Mouse (Mus musculus) embryonic facial prominence, embryonic 14.5 days (tissue): Measurements from ENCODE around the gene 1700042G07Rik. TPM values are rescaled to one million over a fixed set of nuclear protein-coding genes. Genes with fewer than 3 reads are reported as not detected.
A peak's percentile ranks its signal among the peaks of the same experiment; 100 is the strongest.

ENCODE experiments used
- ATAC-seq: fragments of 200-750 bp; cut with Nextera tagmentation; 2 replicates; pipeline ENCODE4 v1.8.0; 2017; ENCODE audit warnings: low read depth, moderate number of reproducible peaks, moderate TSS enrichment
- DNase-seq: peaks from one replicate; pipeline ENCODE4 v3.0.0-alpha.2; 2015; ENCODE audit warnings: low spot score
- H3K27ac ChIP-seq: fragments of 300-500 bp; sonication (generic); replicated peaks from 2 replicates; pipeline ENCODE4 v1.5.1; 2014; ENCODE audit warnings: low read depth, mild to moderate bottlenecking, low read length, moderate library complexity
- H3K27me3 ChIP-seq: fragments of 300-500 bp; sonication (generic); replicated peaks from 2 replicates; pipeline ENCODE4 v1.6.1; 2014; ENCODE audit warnings: low read length; ENCODE audit not compliant: control insufficient read depth, insufficient read depth
- H3K36me3 ChIP-seq: fragments of 300-500 bp; sonication (generic); 2 replicates; pipeline ENCODE4 v1.6.1; 2014; ENCODE audit warnings: low read length, mixed read lengths; ENCODE audit not compliant: control insufficient read depth, insufficient read depth
- H3K4me1 ChIP-seq: fragments of 300-500 bp; sonication (generic); 2 replicates; pipeline ENCODE4 v1.6.1; 2014; ENCODE audit warnings: antibody characterized with exemption, low read length; ENCODE audit not compliant: control insufficient read depth, insufficient read depth
- H3K4me2 ChIP-seq: fragments of 300-500 bp; sonication (generic); 2 replicates; pipeline ENCODE4 v1.6.1; 2014; ENCODE audit warnings: low read depth, mild to moderate bottlenecking, low read length, moderate library complexity, mixed read lengths
- H3K4me3 ChIP-seq: fragments of 300-500 bp; sonication (generic); 2 replicates; pipeline ENCODE4 v1.5.1; 2014; ENCODE audit warnings: low read depth, mild to moderate bottlenecking, low read length
- H3K9ac ChIP-seq: fragments of 300-500 bp; sonication (generic); 2 replicates; pipeline ENCODE4 v1.6.1; 2014; ENCODE audit warnings: low read depth, mild to moderate bottlenecking, low read length, moderate library complexity, mixed read lengths
- H3K9me3 ChIP-seq: fragments of 300-500 bp; sonication (generic); 2 replicates; pipeline ENCODE4 v1.6.1; 2016; ENCODE audit warnings: low read length; ENCODE audit not compliant: control insufficient read depth
- WGBS: fragments of 180-500 bp; shearing (Covaris S2); extraction: QIAGEN DNeasy Blood & Tissue Kit; methylation state at CpG from one replicate; pipeline ENCODE4 v1.1.7; 2014; 5-methylcytosine and 5-hydroxymethylcytosine counted together
- polyA plus RNA-seq: library from polyadenylated mRNA; unstranded; fragments of >200 nt; fragmentation: Nextera tagmentation; extraction: Ambion mirVana; gene quantifications from 2 replicates; pipeline ENCODE4 v1.2.1, GENCODE M21; 2014

1700042G07Rik gene
- polyA plus RNA-seq, 1 experiment from 2014 or later = not detected

DNA sequence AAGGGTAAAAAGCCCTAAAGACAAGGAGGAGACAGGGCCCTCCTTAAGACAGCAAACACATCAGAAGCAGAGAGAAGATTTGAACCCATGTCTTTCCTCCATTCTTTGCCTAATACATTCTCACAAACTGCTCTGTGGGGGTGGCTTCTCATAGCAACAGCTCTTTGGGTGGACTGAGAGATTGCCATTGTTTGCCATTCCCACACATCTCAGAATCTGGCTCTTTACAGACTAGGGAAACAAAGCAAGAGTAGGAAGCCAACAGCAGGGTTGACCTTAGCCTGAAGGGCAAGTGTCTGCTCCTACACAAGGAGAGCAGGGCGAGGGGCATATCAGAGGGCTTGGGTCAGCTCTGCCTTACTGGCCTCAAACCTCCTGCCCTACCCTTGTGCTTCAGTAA lies 31.4 kb upstream of the 1700042G07Rik start:
- H3K27me3 ChIP-seq = no peaks in the 10 kb centered on the region
- no peaks in the 10 kb centered on the region for H3K4me1 ChIP-seq
- no peak overlapping the region for H3K4me2 ChIP-seq
- H3K9ac ChIP-seq = no peak overlapping the region
- no peaks in the 10 kb centered on the region for H3K36me3 ChIP-seq
- H3K9me3 ChIP-seq = no peaks in the 10 kb centered on the region
- no peak for DNase-seq
- no peak overlapping the region for H3K4me3 ChIP-seq
- no peak for ATAC-seq
- WGBS = 69% methylated on average over 1 of the region's 1 CpGs
- no peak overlapping the region for H3K27ac ChIP-seq

DNA sequence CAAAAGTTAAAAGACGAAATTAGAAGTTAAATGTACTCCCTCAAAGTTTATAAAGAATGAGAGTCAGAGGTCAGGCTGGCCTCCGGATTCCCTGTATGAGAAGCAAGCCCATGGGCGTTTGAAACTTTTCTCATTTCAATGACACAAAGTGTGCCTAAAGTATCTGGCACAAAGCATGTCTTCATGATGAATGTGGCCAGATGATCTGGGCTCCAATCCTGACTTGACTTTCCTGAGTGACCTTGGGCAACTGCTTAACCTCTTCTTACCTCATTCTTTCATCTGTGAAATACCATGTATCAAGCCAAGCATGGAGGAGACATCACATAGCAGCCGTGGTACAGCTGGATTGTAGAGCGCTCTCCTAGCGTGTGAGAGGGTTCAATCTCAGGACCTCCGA lies 30.9 kb upstream of the 1700042G07Rik start:
- no peaks in the 10 kb centered on the region for H3K36me3 ChIP-seq
- ATAC-seq (no peak), DNase-seq (no peak)
- WGBS = 79% methylated on average over 7 of the region's 7 CpGs
- H3K4me2 ChIP-seq = no peak overlapping the region
- no peaks in the 10 kb centered on the region for H3K9me3 ChIP-seq
- H3K27ac ChIP-seq = no peak overlapping the region
- H3K9ac ChIP-seq = no peak overlapping the region
- H3K27me3 ChIP-seq = no peaks in the 10 kb centered on the region
- no peaks in the 10 kb centered on the region for H3K4me1 ChIP-seq
- no peak overlapping the region for H3K4me3 ChIP-seq

DNA sequence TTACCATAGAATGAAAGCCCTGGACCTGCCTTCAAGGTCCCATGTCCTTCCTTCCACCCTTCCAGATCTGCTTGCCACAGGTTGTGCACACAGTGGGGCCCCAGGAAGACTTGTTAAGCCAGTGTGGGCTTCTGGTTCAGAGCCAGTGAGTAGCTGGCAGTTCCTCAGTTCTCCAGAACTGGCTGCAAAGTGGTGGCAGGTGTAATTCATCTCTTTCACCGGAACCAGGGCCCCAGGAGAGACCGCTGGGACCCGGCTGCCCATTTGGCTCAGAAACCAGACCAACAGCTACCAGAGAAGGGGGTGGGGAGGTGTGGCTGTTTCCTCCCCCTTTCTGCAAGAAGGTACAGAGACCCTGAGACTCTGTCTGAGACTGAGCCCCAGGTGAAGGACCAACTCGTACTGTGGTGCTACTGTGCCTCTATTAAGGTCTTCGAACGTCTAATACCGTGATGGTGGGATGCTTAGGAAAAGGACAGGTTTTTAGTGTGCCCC lies 29.8 kb upstream of the 1700042G07Rik start:
- ATAC-seq = no peak
- Histone ChIP-seq H3K4me2 (peak overlapping the region; percentile 90), H3K4me1 (no peaks in the 10 kb centered on the region)

GRCm38 (mm10) chr4:116143891-116144717 lies 29.1 kb upstream of the 1700042G07Rik start:
- Histone ChIP-seq H3K4me2 (peak overlapping the region; percentile 90), H3K9me3 (no peaks in the 10 kb centered on the region), H3K4me3 (peak overlapping the region; percentile 61), H3K36me3 (no peaks in the 10 kb centered on the region), H3K9ac (peak overlapping the region; percentile 72), H3K4me1 (no peaks in the 10 kb centered on the region), H3K27me3 (no peaks in the 10 kb centered on the region), H3K27ac (no peak overlapping the region)
- peak; percentile 82 for ATAC-seq
- under 1% methylated on average over 32 of the region's 47 CpGs for WGBS
- peak; percentile 76 for DNase-seq

More for the DNA sequence above, 29.8 kb upstream of the 1700042G07Rik start:
- Histone ChIP-seq H3K36me3 (no peaks in the 10 kb centered on the region), H3K9ac (peak overlapping the region; percentile 72; the same call in 1 of the 2 replicates), H3K27me3 (no peaks in the 10 kb centered on the region), H3K27ac (no peak overlapping the region), H3K9me3 (no peaks in the 10 kb centered on the region), H3K4me3 (peak overlapping the region; percentile 61)
- WGBS = 10% methylated on average over 7 of the region's 7 CpGs
- no peak for DNase-seq

- Histone ChIP-seq H3K27ac (peak overlapping the region; percentile 92), H3K4me1 (peaks cover 8% of the 10 kb centered on the region), H3K27me3 (no peaks in the 10 kb centered on the region), H3K4me3 (peak overlapping the region; percentile 79), H3K9ac (peak overlapping the region; percentile 95), H3K4me2 (peak overlapping the region; percentile 83), H3K36me3 (peaks cover 33% of the 10 kb centered on the region), H3K9me3 (no peaks in the 10 kb centered on the region)
- DNase-seq (no peak), ATAC-seq (peak; percentile 15)
- 16% methylated on average over 6 of the region's 6 CpGs for WGBS
Observed at GRCm38 (mm10) chr4:116149812-116150155, 23.4 kb upstream of the 1700042G07Rik start.

GRCm38 (mm10) chr4:116150156-116150861 lies 22.9 kb upstream of the 1700042G07Rik start:
- no peaks in the 10 kb centered on the region for H3K27me3 ChIP-seq
- peaks cover 8% of the 10 kb centered on the region for H3K4me1 ChIP-seq
- ATAC-seq (peak; percentile 95), DNase-seq (peak; percentile 83)
- H3K4me3 ChIP-seq = peak overlapping the region; percentile 79
- WGBS = 0% methylated on average over 14 of the region's 73 CpGs
- no peaks in the 10 kb centered on the region for H3K9me3 ChIP-seq
- peak overlapping the region; percentile 95 for H3K9ac ChIP-seq
- peak overlapping the region; percentile 92 for H3K27ac ChIP-seq
- H3K36me3 ChIP-seq = peaks cover 38% of the 10 kb centered on the region
- peak overlapping the region; percentile 83 for H3K4me2 ChIP-seq

GRCm38 (mm10) chr4:116150862-116151221 lies 22.3 kb upstream of the 1700042G07Rik start:
- H3K4me3 ChIP-seq = peak overlapping the region; percentile 79
- peak overlapping the region; percentile 92 for H3K27ac ChIP-seq
- H3K4me1 ChIP-seq = peaks cover 8% of the 10 kb centered on the region
- H3K9ac ChIP-seq = peak overlapping the region; percentile 95
- peak; percentile 15; the same call in 1 of the 2 replicates for ATAC-seq
- 20% methylated on average over 4 of the region's 4 CpGs for whole genome bisulfite sequencing
- DNase-seq = no peak
- no peaks in the 10 kb centered on the region for H3K27me3 ChIP-seq
- H3K36me3 ChIP-seq = peaks cover 44% of the 10 kb centered on the region
- no peaks in the 10 kb centered on the region for H3K9me3 ChIP-seq
- H3K4me2 ChIP-seq = peak overlapping the region; percentile 83

- peaks cover 8% of the 10 kb centered on the region for H3K4me1 ChIP-seq
- no peak for ATAC-seq
- WGBS = 74% methylated on average over 6 of the region's 6 CpGs
- H3K9ac ChIP-seq = peak within 1 kb of the TSS; percentile 95
- peak within 1 kb of the TSS; percentile 79 for H3K4me3 ChIP-seq
- H3K27ac ChIP-seq = peak within 1 kb of the TSS; percentile 92
- H3K9me3 ChIP-seq = no peaks in the 10 kb centered on the region
- peak within 1 kb of the TSS; percentile 83 for H3K4me2 ChIP-seq
- H3K36me3 ChIP-seq = peaks cover 48% of the 10 kb centered on the region
- no peak for DNase-seq
- H3K27me3 ChIP-seq = no peaks in the 10 kb centered on the region
Observed at GRCm38 (mm10) chr4:116151238-116151637, 21.9 kb upstream of the 1700042G07Rik start, which contains the start of gene Lurap1. TSS of gene Lurap1 (minus strand) at chr4:116151338.
